Mouse (Mus musculus): ENCODE data around the gene Ppm1b. TPM values are rescaled to one million over a fixed set of nuclear protein-coding genes. Genes with fewer than 3 reads are reported as not detected.

Gene Ppm1b
- polyA plus RNA-seq, 1 experiment from 2014 or later, result 104 TPM

- Histone ChIP-seq H3K9ac (replicated peaks) (no peak overlapping the region), H3K9me3 (no peaks in the 10 kb centered on the region), H3K27ac (replicated peaks) (no peak overlapping the region), H3K4me1 (no peaks in the 10 kb centered on the region), H3K4me3 (no peak overlapping the region), H3K4me2 (replicated peaks) (no peak overlapping the region), H3K36me3 (no peaks in the 10 kb centered on the region), H3K27me3 (no peaks in the 10 kb centered on the region)
- no peak for ATAC-seq (ENCODE audit: low FRiP score, low read depth)
- 92% methylated on average over 5 of the region's 5 CpGs for WGBS
Observed at GRCm38 (mm10) chr17:85044466-85044865, 87.9 kb downstream of the Ppm1b start.

GRCm38 (mm10) chr17:85045160-85045559 is 88.6 kb downstream of the Ppm1b start:
- Histone ChIP-seq H3K27ac (replicated peaks) (no peak overlapping the region), H3K9ac (replicated peaks) (no peak overlapping the region), H3K4me1 (no peaks in the 10 kb centered on the region), H3K36me3 (no peaks in the 10 kb centered on the region), H3K4me2 (replicated peaks) (no peak overlapping the region), H3K4me3 (no peak overlapping the region), H3K27me3 (no peaks in the 10 kb centered on the region), H3K9me3 (no peaks in the 10 kb centered on the region)
- ATAC-seq (ENCODE audit: low FRiP score, low read depth), result no peak
- WGBS, result 88% methylated on average over 12 of the region's 12 CpGs

- no peaks in the 10 kb centered on the region for H3K27me3 ChIP-seq
- no peak overlapping the region for H3K9ac ChIP-seq (replicated peaks)
- no peak for ATAC-seq (ENCODE audit: low FRiP score, low read depth)
- no peaks in the 10 kb centered on the region; the same call in 1 of the 2 replicates for H3K36me3 ChIP-seq
- H3K27ac ChIP-seq (replicated peaks), result no peak overlapping the region
- no peak overlapping the region for H3K4me3 ChIP-seq
- no peak overlapping the region for H3K4me2 ChIP-seq (replicated peaks)
- 95% methylated on average over 5 of the region's 5 CpGs for WGBS
- H3K4me1 ChIP-seq, result no peaks in the 10 kb centered on the region
- no peaks in the 10 kb centered on the region for H3K9me3 ChIP-seq
Observed at GRCm38 (mm10) chr17:85048379-85048778, 91.8 kb downstream of the Ppm1b start.

- Histone ChIP-seq H3K36me3 (peaks cover 10% of the 10 kb centered on the region; the same call in 1 of the 2 replicates), H3K27me3 (no peaks in the 10 kb centered on the region), H3K27ac (replicated peaks) (no peak overlapping the region), H3K9me3 (no peaks in the 10 kb centered on the region), H3K9ac (replicated peaks) (no peak overlapping the region), H3K4me3 (no peak overlapping the region), H3K4me1 (no peaks in the 10 kb centered on the region), H3K4me2 (replicated peaks) (no peak overlapping the region)
- ATAC-seq (ENCODE audit: low FRiP score, low read depth), result no peak
- 90% methylated on average over 7 of the region's 7 CpGs for WGBS
Observed at GRCm38 (mm10) chr17:85058276-85058675, 101.7 kb downstream of the Ppm1b start.

- WGBS, result 91% methylated on average over 6 of the region's 6 CpGs
- no peaks in the 10 kb centered on the region for H3K9me3 ChIP-seq
- peaks cover 18% of the 10 kb centered on the region for H3K36me3 ChIP-seq
- no peak overlapping the region for H3K27ac ChIP-seq (replicated peaks)
- no peaks in the 10 kb centered on the region for H3K27me3 ChIP-seq
- no peaks in the 10 kb centered on the region for H3K4me1 ChIP-seq
- ATAC-seq (ENCODE audit: low FRiP score, low read depth), result no peak
- no peak overlapping the region for H3K4me3 ChIP-seq
- no peak overlapping the region for H3K9ac ChIP-seq (replicated peaks)
- no peak overlapping the region for H3K4me2 ChIP-seq (replicated peaks)
Observed at GRCm38 (mm10) chr17:85059136-85059535, 102.6 kb downstream of the Ppm1b start.

GRCm38 (mm10) chr17:85063560-85063959 is 107.0 kb downstream of the Ppm1b start:
- H3K9me3 ChIP-seq, result no peaks in the 10 kb centered on the region
- no peak for ATAC-seq (ENCODE audit: low FRiP score, low read depth)
- H3K27me3 ChIP-seq, result no peaks in the 10 kb centered on the region
- peaks cover 56% of the 10 kb centered on the region for H3K36me3 ChIP-seq
- WGBS, result 91% methylated on average over 7 of the region's 7 CpGs
- H3K4me3 ChIP-seq, result no peak overlapping the region
- no peak overlapping the region for H3K27ac ChIP-seq (replicated peaks)
- no peak overlapping the region for H3K9ac ChIP-seq (replicated peaks)
- no peak overlapping the region for H3K4me2 ChIP-seq (replicated peaks)
- no peaks in the 10 kb centered on the region for H3K4me1 ChIP-seq

GRCm38 (mm10) chr17:85067331-85067730 is 110.8 kb downstream of the Ppm1b start:
- Histone ChIP-seq H3K9ac (replicated peaks) (no peak overlapping the region), H3K4me1 (peaks cover 2% of the 10 kb centered on the region), H3K4me2 (replicated peaks) (no peak overlapping the region), H3K27me3 (no peaks in the 10 kb centered on the region), H3K36me3 (peaks cover 83% of the 10 kb centered on the region), H3K27ac (replicated peaks) (no peak overlapping the region), H3K9me3 (no peaks in the 10 kb centered on the region), H3K4me3 (no peak overlapping the region)
- 96% methylated on average over 7 of the region's 7 CpGs for WGBS
- ATAC-seq (ENCODE audit: low FRiP score, low read depth), result no peak

- Histone ChIP-seq H3K4me2 (replicated peaks) (no peak overlapping the region), H3K9me3 (no peaks in the 10 kb centered on the region), H3K4me3 (no peak overlapping the region), H3K4me1 (peaks cover 11% of the 10 kb centered on the region), H3K36me3 (peaks cover 62% of the 10 kb centered on the region), H3K9ac (replicated peaks) (no peak overlapping the region), H3K27ac (replicated peaks) (no peak overlapping the region), H3K27me3 (no peaks in the 10 kb centered on the region)
- no peak for ATAC-seq (ENCODE audit: low FRiP score, low read depth)
- WGBS, result 90% methylated on average over 6 of the region's 6 CpGs
Observed at GRCm38 (mm10) chr17:85070658-85071057, 114.1 kb downstream of the Ppm1b start.

- no peak for ATAC-seq (ENCODE audit: low FRiP score, low read depth)
- no peak overlapping the region for H3K4me2 ChIP-seq (replicated peaks)
- peaks cover 11% of the 10 kb centered on the region for H3K4me1 ChIP-seq
- H3K9me3 ChIP-seq, result no peaks in the 10 kb centered on the region
- H3K9ac ChIP-seq (replicated peaks), result no peak overlapping the region
- no peak overlapping the region for H3K27ac ChIP-seq (replicated peaks)
- 91% methylated on average over 8 of the region's 8 CpGs for WGBS
- peaks cover 62% of the 10 kb centered on the region for H3K36me3 ChIP-seq
- H3K4me3 ChIP-seq, result no peak overlapping the region
- no peaks in the 10 kb centered on the region for H3K27me3 ChIP-seq
Observed at GRCm38 (mm10) chr17:85071088-85071775, 114.7 kb downstream of the Ppm1b start.

GRCm38 (mm10) chr17:85072383-85072782 is 115.8 kb downstream of the Ppm1b start:
- peak; percentile 30; the same call in 1 of the 2 replicates for ATAC-seq (ENCODE audit: low FRiP score, low read depth)
- Histone ChIP-seq H3K36me3 (peaks cover 63% of the 10 kb centered on the region), H3K4me2 (replicated peaks) (0 out of 2 replicates have a peak overlapping the region, but pooled peaks have one; percentile 15), H3K4me1 (peaks cover 11% of the 10 kb centered on the region), H3K4me3 (no peak overlapping the region), H3K27ac (replicated peaks) (no peak overlapping the region), H3K9ac (replicated peaks) (no peak overlapping the region), H3K9me3 (no peaks in the 10 kb centered on the region), H3K27me3 (no peaks in the 10 kb centered on the region)
- 29% methylated on average over 11 of the region's 11 CpGs for WGBS

- no peak overlapping the region for H3K27ac ChIP-seq (replicated peaks)
- no peaks in the 10 kb centered on the region for H3K27me3 ChIP-seq
- ATAC-seq (ENCODE audit: low FRiP score, low read depth), result no peak
- no peak overlapping the region for H3K4me3 ChIP-seq
- 69% methylated on average over 7 of the region's 7 CpGs for WGBS
- no peak overlapping the region for H3K9ac ChIP-seq (replicated peaks)
- H3K4me2 ChIP-seq (replicated peaks), result no peak overlapping the region
- peaks cover 11% of the 10 kb centered on the region for H3K4me1 ChIP-seq
- H3K9me3 ChIP-seq, result no peaks in the 10 kb centered on the region
- peaks cover 67% of the 10 kb centered on the region for H3K36me3 ChIP-seq
Observed at GRCm38 (mm10) chr17:85073214-85073613, 116.7 kb downstream of the Ppm1b start.
